Mouse (Mus musculus) neural tube, embryonic 12.5 days (tissue): ENCODE results near the gene Tril. TPM values are rescaled to one million over a fixed set of nuclear protein-coding genes. Genes with fewer than 3 reads are reported as not detected.

Source experiments
- ATAC-seq: fragments of 200-750 bp; cut with Nextera tagmentation; 2 replicates; pipeline ENCODE4 v1.8.0; 2017; ENCODE audit warnings: low read depth, mild to moderate bottlenecking, moderate TSS enrichment, moderate library complexity; ENCODE audit not compliant: low FRiP score
- H3K27ac ChIP-seq: fragments of 300-500 bp; sonication (generic); 2 replicates; pipeline ENCODE4 v1.5.1; 2016
- H3K27me3 ChIP-seq: fragments of 300-500 bp; sonication (generic); replicated peaks from 2 replicates; pipeline ENCODE4 v1.6.1; 2016; ENCODE audit warnings: mild to moderate bottlenecking
- H3K36me3 ChIP-seq: fragments of 300-500 bp; sonication (generic); 2 replicates; pipeline ENCODE4 v1.6.1; 2016; ENCODE audit warnings: mild to moderate bottlenecking
- H3K4me1 ChIP-seq: fragments of 300-500 bp; sonication (generic); 2 replicates; pipeline ENCODE4 v1.6.1; 2016
- H3K4me2 ChIP-seq: fragments of 300-500 bp; sonication (generic); replicated peaks from 2 replicates; pipeline ENCODE4 v1.6.1; 2016; ENCODE audit warnings: mild to moderate bottlenecking
- H3K4me3 ChIP-seq: fragments of 300-500 bp; sonication (generic); 2 replicates; pipeline ENCODE4 v1.5.1; 2016
- H3K9ac ChIP-seq: fragments of 300-500 bp; sonication (generic); 2 replicates; pipeline ENCODE4 v1.6.1; 2016; ENCODE audit warnings: mild to moderate bottlenecking
- H3K9me3 ChIP-seq: fragments of 300-500 bp; sonication (generic); 2 replicates; pipeline ENCODE4 v1.6.1; 2016; ENCODE audit warnings: mild to moderate bottlenecking
- WGBS: fragments of 180-500 bp; shearing (Covaris S2); methylation state at CpG from one replicate; pipeline ENCODE4 v1.1.7; 2016; 5-methylcytosine and 5-hydroxymethylcytosine counted together
- polyA plus RNA-seq: library from polyadenylated mRNA; unstranded; fragments of >200 nt; fragmentation: Nextera tagmentation; extraction: Ambion mirVana; gene quantifications from 2 replicates; pipeline ENCODE4 v1.2.1, GENCODE M21; 2016

The Tril gene
- polyA plus RNA-seq, 1 experiment from 2014 or later = 29.8 TPM

DNA sequence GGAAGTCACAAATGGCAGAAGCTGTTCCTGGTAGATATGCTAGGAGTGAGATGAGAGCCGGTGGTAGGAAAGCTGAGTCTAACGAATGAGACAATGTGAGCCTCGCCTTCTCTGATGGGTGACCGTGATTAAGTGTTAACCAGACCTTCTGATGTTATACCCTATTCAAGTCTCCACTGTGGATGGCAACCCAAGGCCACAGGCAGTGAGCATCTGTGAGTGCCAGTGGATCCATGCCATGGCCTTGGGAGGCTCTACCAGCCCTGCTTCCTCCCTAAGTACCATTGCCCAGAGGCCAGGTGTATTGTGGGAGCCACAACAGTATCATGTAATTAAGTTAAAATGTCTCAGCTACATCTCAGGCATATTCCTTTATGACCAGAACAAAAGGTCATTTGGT, 17.1 kb downstream of the Tril start:
- Histone ChIP-seq H3K9ac (no peak overlapping the region), H3K27me3 (no peaks in the 10 kb centered on the region), H3K9me3 (no peaks in the 10 kb centered on the region), H3K36me3 (no peaks in the 10 kb centered on the region), H3K4me2 (no peak overlapping the region), H3K4me1 (peaks cover 11% of the 10 kb centered on the region; the same call in 1 of the 2 replicates), H3K4me3 (no peak overlapping the region), H3K27ac (no peak overlapping the region)
- 97% methylated on average over 4 of the region's 4 CpGs for WGBS
- ATAC-seq = no peak

DNA sequence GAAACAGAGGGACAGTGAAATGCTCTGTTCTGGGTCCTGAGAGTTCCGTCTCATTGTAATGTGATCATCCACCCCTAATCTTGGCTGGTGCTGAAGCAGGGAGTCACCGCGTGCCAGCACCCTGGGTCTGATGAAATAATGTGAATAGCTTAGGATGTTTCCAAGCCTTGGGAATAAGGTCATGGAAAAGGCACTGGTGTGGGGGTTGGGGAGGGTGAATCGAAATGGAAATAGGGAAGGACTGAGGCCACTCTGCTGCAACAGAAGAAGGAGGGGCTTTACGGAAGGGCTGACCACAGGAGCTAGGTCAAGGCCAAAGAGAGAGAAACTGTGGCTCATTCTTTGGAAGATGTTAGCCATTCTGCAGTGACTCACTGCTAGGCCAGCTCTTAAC, 18.7 kb downstream of the Tril start:
- H3K4me2 ChIP-seq = no peak overlapping the region
- no peak for ATAC-seq
- 67% methylated on average over 5 of the region's 5 CpGs for WGBS

DNA sequence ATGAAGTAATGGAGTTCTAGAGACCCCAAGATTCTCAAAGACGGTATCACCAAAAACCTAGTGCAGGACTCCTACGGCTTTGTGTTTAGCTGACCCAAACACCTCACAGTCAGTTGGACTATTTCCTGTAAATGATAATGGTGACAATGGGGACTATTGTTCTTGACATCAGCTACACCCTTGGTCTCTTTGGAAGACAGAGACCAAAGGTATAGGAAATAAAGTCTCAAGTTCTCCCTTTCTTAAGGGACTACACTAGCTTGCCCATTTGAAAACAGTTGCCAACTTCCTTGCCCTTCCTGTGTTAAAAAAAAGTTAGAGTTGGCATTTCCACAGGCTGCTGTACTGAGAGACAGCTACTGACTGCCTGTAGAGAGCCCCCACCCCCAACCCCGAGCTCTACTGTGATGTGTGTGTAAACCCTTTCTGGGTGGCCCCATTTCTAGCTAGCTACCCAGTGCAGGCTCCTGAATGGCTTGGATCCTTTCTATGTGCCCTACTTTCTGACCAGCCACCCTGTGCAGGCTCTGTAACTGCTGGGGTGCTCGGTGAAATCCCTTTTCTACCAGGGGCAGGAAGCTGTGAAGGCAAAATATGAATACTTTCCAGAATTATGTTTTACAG, 19.2 kb downstream of the Tril start:
- ATAC-seq = no peak

More for the DNA sequence above, 18.7 kb downstream of the Tril start:
- H3K9ac ChIP-seq = no peak overlapping the region
- no peak overlapping the region for H3K4me3 ChIP-seq
- peaks cover 6% of the 10 kb centered on the region; the same call in 1 of the 2 replicates for H3K4me1 ChIP-seq
- no peaks in the 10 kb centered on the region for H3K27me3 ChIP-seq
- H3K36me3 ChIP-seq = no peaks in the 10 kb centered on the region
- H3K27ac ChIP-seq = no peak overlapping the region
- H3K9me3 ChIP-seq = no peaks in the 10 kb centered on the region

DNA sequence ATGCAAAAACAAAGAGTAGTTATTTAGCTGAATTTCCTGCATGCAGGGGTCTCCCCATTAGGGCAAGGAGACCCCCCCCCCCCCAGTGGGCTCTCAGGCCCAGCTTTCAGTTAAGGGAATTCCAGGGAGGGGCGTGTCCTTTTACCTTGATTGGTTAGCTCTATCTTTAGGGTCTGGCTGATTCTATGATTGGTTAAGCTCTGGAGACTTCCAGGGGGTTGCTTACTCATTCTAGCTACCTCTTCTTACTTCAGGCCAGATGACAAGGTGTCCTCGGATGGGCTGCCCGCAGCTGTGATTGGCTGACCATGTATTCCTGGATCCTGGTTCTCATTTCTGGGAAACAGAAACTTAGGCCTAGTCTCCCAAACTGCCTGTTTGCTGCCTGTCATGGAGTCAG, 21.8 kb downstream of the Tril start:
- Histone ChIP-seq H3K9me3 (no peaks in the 10 kb centered on the region), H3K9ac (no peak overlapping the region), H3K4me1 (no peaks in the 10 kb centered on the region; the same call in 1 of the 2 replicates), H3K27me3 (peaks cover 9% of the 10 kb centered on the region; the same call in 1 of the 2 replicates), H3K27ac (no peak overlapping the region), H3K4me2 (no peak overlapping the region), H3K36me3 (no peaks in the 10 kb centered on the region), H3K4me3 (no peak overlapping the region)
- WGBS = 83% methylated on average over 3 of the region's 3 CpGs
- no peak for ATAC-seq

More for the DNA sequence above, 19.2 kb downstream of the Tril start:
- H3K4me1 ChIP-seq = peaks cover 1% of the 10 kb centered on the region; the same call in 1 of the 2 replicates
- 63% methylated on average over 4 of the region's 4 CpGs for WGBS
- no peaks in the 10 kb centered on the region for H3K36me3 ChIP-seq
- H3K27me3 ChIP-seq = no peaks in the 10 kb centered on the region
- H3K9me3 ChIP-seq = no peaks in the 10 kb centered on the region
- no peak overlapping the region for H3K4me2 ChIP-seq
- H3K27ac ChIP-seq = no peak overlapping the region
- no peak overlapping the region for H3K4me3 ChIP-seq
- no peak overlapping the region for H3K9ac ChIP-seq

DNA sequence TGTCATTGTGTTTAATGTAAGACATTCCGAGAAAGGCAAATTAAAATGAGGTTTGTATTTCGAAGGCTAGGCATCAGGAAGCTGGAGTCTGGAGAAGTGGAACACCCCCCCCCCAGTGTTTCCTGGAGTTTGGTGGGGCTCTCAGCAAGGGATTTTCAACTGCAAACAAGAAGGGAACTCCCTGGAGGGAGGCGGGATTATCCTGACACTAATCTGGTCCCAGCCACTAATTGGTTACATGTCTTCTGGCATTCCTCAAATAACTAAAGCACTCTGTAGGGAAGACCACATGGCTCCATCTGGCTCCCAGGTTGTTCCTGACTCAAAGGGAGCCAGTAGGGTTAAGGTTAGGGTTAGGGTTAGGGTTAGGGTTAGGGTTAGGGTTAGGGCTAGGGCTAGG, 23.8 kb downstream of the Tril start:
- Histone ChIP-seq H3K4me3 (no peak overlapping the region), H3K4me1 (no peaks in the 10 kb centered on the region; the same call in 1 of the 2 replicates), H3K36me3 (no peaks in the 10 kb centered on the region), H3K9ac (no peak overlapping the region), H3K9me3 (no peaks in the 10 kb centered on the region), H3K4me2 (no peak overlapping the region), H3K27ac (no peak overlapping the region), H3K27me3 (peaks cover 9% of the 10 kb centered on the region; the same call in 1 of the 2 replicates)
- ATAC-seq = no peak
- 85% methylated on average over 3 of the region's 3 CpGs for WGBS

DNA sequence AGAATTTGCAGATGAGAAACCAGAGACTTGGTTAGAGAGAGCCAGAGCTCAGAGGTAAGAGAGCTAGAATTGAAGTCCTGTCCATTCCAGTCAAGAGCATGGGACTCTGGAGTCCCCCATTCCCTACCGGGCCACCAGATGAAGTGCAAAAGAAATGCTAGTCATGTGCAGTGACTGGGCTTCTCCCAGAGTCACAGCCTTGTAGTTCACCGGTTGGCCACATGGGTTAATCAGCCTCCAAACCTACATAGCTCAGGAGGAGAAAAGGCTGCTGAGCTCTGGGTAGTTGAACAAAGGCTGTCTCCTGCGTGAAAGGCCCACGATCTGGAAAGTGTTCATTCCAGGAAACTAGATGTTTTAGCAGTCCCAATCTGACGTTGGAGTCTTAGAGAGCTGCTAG, 24.8 kb downstream of the Tril start:
- no peaks in the 10 kb centered on the region for H3K36me3 ChIP-seq
- peaks cover 9% of the 10 kb centered on the region; the same call in 1 of the 2 replicates for H3K27me3 ChIP-seq
- H3K4me2 ChIP-seq = no peak overlapping the region
- no peak overlapping the region for H3K9ac ChIP-seq
- 14% methylated on average over 5 of the region's 5 CpGs for WGBS
- no peaks in the 10 kb centered on the region for H3K9me3 ChIP-seq
- no peak overlapping the region for H3K4me3 ChIP-seq
- no peaks in the 10 kb centered on the region; the same call in 1 of the 2 replicates for H3K4me1 ChIP-seq
- no peak overlapping the region for H3K27ac ChIP-seq
- no peak for ATAC-seq

DNA sequence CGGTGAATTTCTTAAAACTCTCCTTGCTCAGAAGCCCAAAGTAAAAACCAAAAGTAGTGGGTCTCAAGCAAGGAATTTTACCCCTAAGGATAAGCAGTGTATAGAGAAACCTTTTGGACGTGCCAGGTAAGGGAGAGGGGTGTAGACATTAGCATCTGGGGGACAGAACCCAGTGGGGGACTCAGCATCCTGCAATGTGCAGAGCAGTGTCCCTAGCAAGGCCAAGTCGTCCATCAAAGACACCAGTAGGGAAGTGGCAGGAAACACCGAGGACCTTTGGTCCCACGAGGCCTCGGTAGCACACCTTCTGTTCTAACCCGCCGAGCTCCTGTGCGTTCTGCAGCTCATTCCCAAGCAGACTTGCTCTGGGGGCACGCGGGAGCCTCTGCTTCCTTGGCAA, 25.6 kb downstream of the Tril start:
- ATAC-seq = no peak
- Histone ChIP-seq H3K36me3 (no peaks in the 10 kb centered on the region), H3K9ac (0 out of 2 replicates have a peak overlapping the region, but pooled peaks have one; percentile 17), H3K4me2 (no peak overlapping the region), H3K4me1 (no peaks in the 10 kb centered on the region; the same call in 1 of the 2 replicates), H3K4me3 (no peak overlapping the region), H3K9me3 (no peaks in the 10 kb centered on the region), H3K27ac (no peak overlapping the region), H3K27me3 (peaks cover 9% of the 10 kb centered on the region; the same call in 1 of the 2 replicates)
- WGBS = 49% methylated on average over 11 of the region's 11 CpGs

DNA sequence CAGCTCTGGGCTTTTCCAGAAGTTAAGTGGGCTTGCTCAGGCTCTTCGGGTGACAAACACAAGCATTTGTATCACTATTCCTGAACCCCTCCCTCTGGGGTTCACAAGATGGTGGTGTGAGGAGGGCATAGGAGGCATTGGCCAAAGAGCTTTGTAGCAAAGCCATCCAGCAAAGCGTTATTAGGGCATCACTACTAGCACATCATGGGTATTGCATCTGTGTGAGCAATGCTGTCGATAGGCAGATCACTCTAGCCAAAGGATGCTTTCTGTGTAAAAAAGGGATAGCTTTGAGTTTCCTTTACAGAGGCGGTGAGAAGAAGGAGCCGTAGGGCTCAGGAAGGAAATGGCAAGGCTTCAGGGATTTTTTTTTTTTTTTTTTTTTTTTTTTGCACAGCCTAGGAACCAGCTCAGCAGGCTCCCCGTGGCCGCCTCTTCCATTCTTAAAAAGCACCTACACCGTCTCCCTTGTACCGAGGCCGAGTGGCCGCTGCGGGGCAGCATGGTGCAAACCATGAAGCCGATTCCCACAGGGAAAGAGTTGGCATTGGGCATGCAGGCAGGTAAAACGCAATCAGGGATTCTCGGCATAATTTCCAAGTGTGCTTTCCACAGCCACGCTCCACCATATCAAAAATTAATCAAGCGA, 26.2 kb downstream of the Tril start:
- Histone ChIP-seq H3K36me3 (no peaks in the 10 kb centered on the region), H3K9ac (no peak overlapping the region), H3K27me3 (peaks cover 9% of the 10 kb centered on the region; the same call in 1 of the 2 replicates), H3K4me2 (no peak overlapping the region), H3K27ac (no peak overlapping the region), H3K4me3 (no peak overlapping the region), H3K9me3 (no peaks in the 10 kb centered on the region), H3K4me1 (no peaks in the 10 kb centered on the region)
- 17% methylated on average over 17 of the region's 17 CpGs for WGBS
- ATAC-seq = peak; percentile 61; the same call in 1 of the 2 replicates

DNA sequence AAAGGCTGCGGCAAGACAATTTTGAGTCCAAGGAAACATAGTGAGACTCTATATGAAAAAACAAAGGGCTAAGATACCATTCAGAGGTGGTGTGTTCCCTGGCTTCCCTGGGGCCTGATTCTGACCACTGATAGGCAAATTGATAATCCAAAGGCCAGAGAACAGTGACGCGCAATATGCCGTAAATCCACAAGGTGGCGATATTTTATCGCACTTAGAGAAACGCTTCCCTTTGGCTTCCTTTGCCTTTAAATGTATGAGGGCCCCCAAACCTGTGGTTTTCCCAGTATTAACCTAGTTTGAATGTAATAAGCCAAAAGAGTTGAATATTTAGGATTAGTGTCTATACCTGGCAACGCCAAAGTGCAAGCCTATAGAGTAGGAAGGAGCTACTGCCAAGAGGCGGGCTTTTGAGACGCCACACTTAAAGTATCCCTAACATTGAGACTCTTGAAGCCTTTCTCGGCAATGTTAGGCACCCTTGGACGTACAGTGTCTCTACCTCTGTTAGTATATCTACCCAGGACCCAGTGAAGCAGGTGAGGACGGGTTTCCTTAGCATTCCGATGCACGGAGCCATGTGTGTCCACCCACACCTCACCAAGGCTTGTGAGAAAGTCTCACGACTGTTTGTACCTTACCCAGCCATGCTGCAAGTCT, 37.6 kb downstream of the Tril start:
- WGBS = 46% methylated on average over 16 of the region's 16 CpGs
- Histone ChIP-seq H3K4me1 (no peaks in the 10 kb centered on the region), H3K36me3 (no peaks in the 10 kb centered on the region), H3K27me3 (no peaks in the 10 kb centered on the region), H3K4me3 (no peak overlapping the region), H3K9ac (no peak overlapping the region), H3K4me2 (no peak overlapping the region), H3K9me3 (no peaks in the 10 kb centered on the region), H3K27ac (no peak overlapping the region)
- ATAC-seq = no peak

DNA sequence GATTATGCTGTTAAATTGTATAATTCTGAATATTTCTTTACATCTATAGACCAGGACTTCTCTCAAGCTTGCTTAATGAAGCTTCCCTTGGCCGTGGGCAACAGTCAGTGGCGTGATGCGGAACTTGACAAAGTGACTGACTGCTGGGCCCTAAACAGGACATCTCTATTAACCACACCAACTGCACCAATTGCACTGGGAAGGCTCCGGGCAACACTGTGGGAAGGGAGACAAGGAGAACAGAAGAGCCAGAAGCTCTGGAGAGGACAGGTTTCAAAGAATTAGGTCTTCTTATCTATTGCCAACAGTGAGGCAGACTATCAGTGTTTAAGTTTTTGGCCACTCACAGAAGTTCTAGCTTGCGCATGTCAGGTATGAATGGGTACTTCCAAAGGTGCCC, 38.4 kb downstream of the Tril start:
- ATAC-seq = no peak

DNA sequence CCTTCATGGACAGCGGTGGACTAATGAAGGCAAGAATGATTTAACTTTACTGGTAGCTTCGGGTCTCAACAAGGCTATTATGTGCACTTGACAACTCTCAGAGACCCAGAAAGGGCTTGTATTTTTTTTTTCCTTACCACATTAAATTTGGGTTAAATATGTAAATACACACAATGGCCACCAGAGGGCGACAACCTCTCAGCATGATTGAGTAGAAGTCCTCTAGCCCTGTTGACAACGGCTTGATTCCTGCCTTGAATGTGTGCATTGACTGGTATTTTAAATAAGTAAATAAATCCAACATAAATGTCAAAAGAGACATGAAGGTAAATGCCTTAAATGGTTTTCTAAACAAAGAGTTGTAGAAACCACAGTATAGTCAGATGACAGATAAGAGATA, 39.5 kb downstream of the Tril start:
- H3K4me1 ChIP-seq = no peaks in the 10 kb centered on the region
- no peak overlapping the region for H3K4me2 ChIP-seq
- WGBS = 8% methylated on average over 4 of the region's 4 CpGs
- no peaks in the 10 kb centered on the region for H3K36me3 ChIP-seq
- H3K27ac ChIP-seq = no peak overlapping the region
- H3K9ac ChIP-seq = no peak overlapping the region
- no peak overlapping the region for H3K4me3 ChIP-seq
- H3K27me3 ChIP-seq = no peaks in the 10 kb centered on the region
- no peaks in the 10 kb centered on the region for H3K9me3 ChIP-seq
- ATAC-seq = no peak

More for the DNA sequence above, 38.4 kb downstream of the Tril start:
- Histone ChIP-seq H3K4me1 (no peaks in the 10 kb centered on the region), H3K36me3 (no peaks in the 10 kb centered on the region), H3K27me3 (no peaks in the 10 kb centered on the region), H3K9me3 (no peaks in the 10 kb centered on the region), H3K9ac (no peak overlapping the region), H3K27ac (no peak overlapping the region), H3K4me2 (no peak overlapping the region), H3K4me3 (no peak overlapping the region)
- WGBS = 89% methylated on average over 5 of the region's 5 CpGs

DNA sequence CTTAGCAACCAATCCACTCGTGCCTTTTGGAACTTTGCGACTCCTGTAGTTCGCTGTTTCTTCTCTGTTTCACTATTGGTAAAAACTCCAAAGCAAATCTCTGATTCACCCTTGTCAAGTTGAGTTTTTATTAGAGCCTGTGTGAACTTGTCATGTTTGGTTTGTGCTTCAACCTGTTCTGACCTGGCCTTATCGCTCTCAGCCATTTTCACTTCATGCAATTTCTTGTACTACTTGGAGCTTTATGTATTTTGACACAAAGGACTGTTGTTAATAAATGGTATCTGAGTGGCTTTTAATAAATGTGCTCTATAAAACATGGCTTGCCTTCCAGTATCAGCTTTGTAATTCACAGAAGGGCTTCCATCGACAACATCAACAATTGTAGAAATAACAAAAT, 40.6 kb downstream of the Tril start:
- no peak overlapping the region for H3K4me3 ChIP-seq
- no peak overlapping the region for H3K4me2 ChIP-seq
- ATAC-seq = no peak
- no peaks in the 10 kb centered on the region for H3K9me3 ChIP-seq
- no peaks in the 10 kb centered on the region for H3K4me1 ChIP-seq
- no peaks in the 10 kb centered on the region for H3K27me3 ChIP-seq
- no peaks in the 10 kb centered on the region for H3K36me3 ChIP-seq
- no peak overlapping the region for H3K27ac ChIP-seq
- 90% methylated on average over 5 of the region's 5 CpGs for WGBS
- no peak overlapping the region for H3K9ac ChIP-seq
